Mouse (Mus musculus) limb, embryonic 13.5 days (tissue): Measurements from ENCODE around the gene Fbxo21. TPM values are rescaled to one million over a fixed set of nuclear protein-coding genes. Genes with fewer than 3 reads are reported as not detected.

Source experiments
- ATAC-seq: fragments of 200-750 bp; cut with Nextera tagmentation; 2 replicates; pipeline ENCODE4 v1.8.0; 2017; ENCODE audit warnings: low read depth, moderate number of reproducible peaks, moderate TSS enrichment; ENCODE audit not compliant: low FRiP score
- H3K27ac ChIP-seq: fragments of 300-500 bp; sonication (generic); 2 replicates; pipeline ENCODE4 v1.5.1; 2015; ENCODE audit warnings: inconsistent platforms, mild to moderate bottlenecking, moderate library complexity
- H3K27me3 ChIP-seq: fragments of 300-500 bp; sonication (generic); 2 replicates; pipeline ENCODE4 v1.6.1; 2015; ENCODE audit warnings: mild to moderate bottlenecking, inconsistent platforms
- H3K36me3 ChIP-seq: fragments of 300-500 bp; sonication (generic); 2 replicates; pipeline ENCODE4 v1.6.1; 2015; ENCODE audit warnings: inconsistent platforms, mild to moderate bottlenecking, moderate library complexity
- H3K4me1 ChIP-seq: fragments of 300-500 bp; sonication (generic); 2 replicates; pipeline ENCODE4 v1.6.1; 2015; ENCODE audit warnings: inconsistent platforms
- H3K4me2 ChIP-seq: fragments of 300-500 bp; sonication (generic); replicated peaks from 2 replicates; pipeline ENCODE4 v1.6.1; 2015; ENCODE audit warnings: inconsistent platforms, mild to moderate bottlenecking, moderate library complexity
- H3K4me3 ChIP-seq: fragments of 300-500 bp; sonication (generic); 2 replicates; pipeline ENCODE4 v1.5.1; 2015; ENCODE audit warnings: moderate library complexity, mild to moderate bottlenecking, inconsistent platforms
- H3K9ac ChIP-seq: fragments of 300-500 bp; sonication (generic); 2 replicates; pipeline ENCODE4 v1.6.1; 2015; ENCODE audit warnings: mild to moderate bottlenecking, inconsistent platforms
- H3K9me3 ChIP-seq: fragments of 300-500 bp; sonication (generic); 2 replicates; pipeline ENCODE4 v1.6.1; 2016; ENCODE audit warnings: inconsistent platforms
- WGBS: fragments of 180-500 bp; shearing (Covaris S2); methylation state at CpG from one replicate; pipeline ENCODE4 v1.1.7; 2015; 5-methylcytosine and 5-hydroxymethylcytosine counted together
- polyA plus RNA-seq: library from polyadenylated mRNA; unstranded; fragments of >200 nt; fragmentation: Nextera tagmentation; extraction: Ambion mirVana; gene quantifications from 2 replicates; pipeline ENCODE4 v1.2.1, GENCODE M21; 2015

Gene Fbxo21
- polyA plus RNA-seq, 1 experiment from 2014 or later = 70.1 TPM

DNA sequence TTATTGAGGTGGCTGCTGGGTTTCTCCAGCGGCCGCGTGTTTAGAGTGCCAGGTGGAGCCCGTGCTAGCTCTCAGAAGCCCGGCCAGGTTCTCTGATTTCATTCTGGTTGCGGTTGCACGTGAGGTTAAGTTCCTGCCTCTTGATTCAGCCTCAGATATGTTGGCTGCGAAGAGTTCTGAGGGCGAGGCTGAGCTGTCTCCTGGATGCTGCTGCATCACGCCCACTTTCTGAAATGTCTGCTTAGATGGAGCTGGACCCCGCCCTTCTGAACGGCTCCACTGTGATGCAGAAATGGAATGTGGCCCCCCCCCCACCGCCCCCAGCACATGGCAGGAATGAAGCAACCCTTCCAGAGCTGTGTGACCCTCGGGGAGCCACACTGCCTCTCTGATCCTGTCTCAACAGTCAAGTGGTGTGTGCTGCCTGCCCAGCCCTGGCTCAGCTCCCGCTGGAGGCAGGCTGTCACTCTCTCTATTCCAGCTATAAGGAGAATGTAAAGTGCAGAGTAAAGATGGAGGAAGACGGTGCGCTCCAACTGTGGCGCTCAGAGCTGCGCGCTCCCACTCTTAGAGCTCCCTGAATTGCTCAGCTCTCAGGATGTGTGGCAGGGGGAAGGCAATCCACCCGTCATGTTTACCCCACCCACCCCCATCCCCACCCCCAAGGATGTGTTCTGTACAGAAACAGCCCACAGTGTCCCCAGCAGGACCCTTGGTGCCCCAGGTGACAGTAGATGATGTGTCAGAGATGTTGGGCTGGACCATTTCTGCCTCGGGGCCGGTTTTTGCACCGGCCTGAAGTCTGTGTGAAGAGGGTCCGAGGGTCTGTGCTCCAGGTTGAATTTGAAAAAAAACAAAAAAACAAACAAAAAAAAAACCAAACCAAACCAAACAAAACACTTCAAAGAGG is 60.6 kb downstream of the Fbxo21 start:
- H3K27me3 ChIP-seq = no peaks in the 10 kb centered on the region
- ATAC-seq = no peak
- no peak overlapping the region for H3K9ac ChIP-seq
- H3K27ac ChIP-seq = no peak overlapping the region
- no peaks in the 10 kb centered on the region for H3K36me3 ChIP-seq
- no peak overlapping the region for H3K4me3 ChIP-seq
- peaks cover 11% of the 10 kb centered on the region for H3K9me3 ChIP-seq
- peak overlapping the region; percentile 38 for H3K4me2 ChIP-seq
- WGBS = 35% methylated on average over 25 of the region's 25 CpGs
- H3K4me1 ChIP-seq = peaks cover 15% of the 10 kb centered on the region

DNA sequence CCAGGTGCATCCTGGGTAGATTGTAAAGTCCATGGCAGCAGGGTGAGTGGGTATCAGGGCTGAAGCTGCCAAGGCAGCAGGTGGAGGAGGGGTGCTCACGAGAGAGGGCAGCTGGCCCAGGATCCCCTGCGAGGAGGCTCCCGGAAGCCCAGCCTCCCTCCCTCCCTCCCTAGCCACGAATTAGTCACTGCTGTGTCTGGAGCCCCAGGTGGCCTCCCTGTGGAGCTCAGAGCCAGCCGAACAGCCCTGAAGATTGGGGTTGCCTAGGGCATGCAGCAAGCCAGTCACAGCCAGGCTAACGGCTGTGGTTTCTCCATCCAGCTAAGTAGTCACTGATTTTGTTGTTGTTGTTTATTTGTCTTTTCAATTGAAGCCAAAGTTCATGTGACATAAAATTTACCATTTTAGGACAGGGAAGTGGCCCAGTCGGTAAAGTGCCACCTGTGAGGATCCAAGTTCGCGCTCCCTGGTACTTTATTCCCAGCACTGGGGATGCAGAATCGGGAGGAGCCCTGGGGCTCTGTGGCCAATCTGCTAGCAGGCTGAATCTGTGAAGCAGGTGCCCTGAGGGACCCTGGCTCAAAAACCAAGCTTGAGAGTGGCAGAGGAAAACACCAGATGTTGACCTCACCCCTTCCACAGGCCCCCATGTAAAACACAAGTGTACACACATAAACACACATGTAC is 61.4 kb downstream of the Fbxo21 start:
- Histone ChIP-seq H3K9ac (no peak overlapping the region), H3K4me2 (peak overlapping the region; percentile 38), H3K4me3 (no peak overlapping the region), H3K27ac (no peak overlapping the region), H3K4me1 (peaks cover 15% of the 10 kb centered on the region), H3K27me3 (no peaks in the 10 kb centered on the region), H3K36me3 (no peaks in the 10 kb centered on the region), H3K9me3 (peaks cover 11% of the 10 kb centered on the region)
- ATAC-seq = no peak
- WGBS = 11% methylated on average over 9 of the region's 10 CpGs

DNA sequence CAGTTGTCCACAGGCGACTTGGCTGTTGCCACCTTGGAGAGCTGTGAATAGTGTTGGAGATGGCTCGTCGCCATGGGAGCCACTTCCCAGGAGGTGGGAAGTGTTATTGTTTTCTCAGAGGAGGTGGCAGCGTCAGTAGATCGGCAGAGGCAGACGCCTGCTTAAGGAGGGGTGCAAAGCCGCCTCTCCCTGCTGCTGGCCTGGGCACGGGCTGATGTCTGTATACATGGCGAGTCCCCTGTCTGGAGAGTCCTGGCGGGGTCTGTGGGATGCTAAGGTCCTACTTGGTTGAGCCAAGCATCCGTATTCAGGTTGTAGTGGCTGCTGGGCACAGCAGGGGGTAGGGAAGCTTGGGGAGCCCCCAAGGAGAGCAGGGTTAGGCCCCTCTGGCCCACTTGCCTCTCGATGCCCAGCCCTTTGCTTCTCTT is 62.7 kb downstream of the Fbxo21 start:
- Histone ChIP-seq H3K9me3 (peaks cover 11% of the 10 kb centered on the region), H3K27ac (no peak overlapping the region), H3K36me3 (no peaks in the 10 kb centered on the region), H3K4me3 (no peak overlapping the region), H3K9ac (no peak overlapping the region), H3K4me2 (no peak overlapping the region), H3K4me1 (peaks cover 15% of the 10 kb centered on the region), H3K27me3 (no peaks in the 10 kb centered on the region)
- WGBS = 37% methylated on average over 12 of the region's 12 CpGs
- no peak for ATAC-seq

DNA sequence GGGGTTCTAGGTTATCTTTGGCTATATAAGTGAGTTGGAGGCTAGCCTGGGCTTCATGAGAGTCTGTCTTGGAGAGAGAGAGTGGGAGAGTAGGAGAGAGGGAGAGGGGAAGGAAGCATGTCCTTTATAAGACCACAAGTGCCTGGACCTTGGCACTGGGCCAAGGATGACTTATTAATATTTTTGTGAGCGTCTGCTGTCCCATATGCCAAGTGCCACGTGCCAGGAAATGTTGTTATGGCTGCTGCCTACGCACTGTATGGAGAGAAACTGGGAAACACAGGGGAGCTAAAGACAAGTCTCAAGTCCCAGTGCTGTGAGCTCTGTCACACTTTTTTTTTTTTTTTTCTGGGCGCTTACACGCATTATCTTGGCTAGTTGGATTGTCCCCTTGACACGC is 66.1 kb downstream of the Fbxo21 start:
- Histone ChIP-seq H3K4me1 (peaks cover 6% of the 10 kb centered on the region), H3K9me3 (no peaks in the 10 kb centered on the region), H3K4me3 (no peak overlapping the region), H3K4me2 (no peak overlapping the region), H3K27ac (no peak overlapping the region), H3K27me3 (no peaks in the 10 kb centered on the region), H3K9ac (no peak overlapping the region), H3K36me3 (no peaks in the 10 kb centered on the region)
- ATAC-seq = no peak
- WGBS = 83% methylated on average over 6 of the region's 6 CpGs

DNA sequence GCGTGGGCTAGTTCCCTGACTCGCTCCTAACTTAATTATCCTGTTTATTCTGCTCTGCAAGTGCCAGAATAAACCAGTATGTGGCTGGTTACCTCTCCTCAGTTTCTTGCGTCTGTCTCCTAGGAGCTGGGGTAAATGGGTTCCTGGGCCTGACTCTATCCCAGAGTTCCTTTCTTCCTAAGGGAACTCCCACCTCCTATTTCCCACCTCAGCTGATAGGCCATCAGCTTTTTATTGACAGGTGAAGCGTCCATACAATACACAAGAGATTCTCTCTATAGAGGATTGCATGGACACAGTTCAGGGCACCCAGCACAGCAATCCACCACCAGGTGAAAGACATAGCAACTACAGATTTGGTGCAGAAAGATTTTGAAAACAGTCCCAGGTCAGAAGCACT is 67.2 kb downstream of the Fbxo21 start:
- H3K4me2 ChIP-seq = no peak overlapping the region
- no peaks in the 10 kb centered on the region for H3K4me1 ChIP-seq
- H3K4me3 ChIP-seq = no peak overlapping the region
- WGBS = 86% methylated on average over 4 of the region's 4 CpGs
- no peak overlapping the region for H3K27ac ChIP-seq
- H3K36me3 ChIP-seq = no peaks in the 10 kb centered on the region
- H3K27me3 ChIP-seq = no peaks in the 10 kb centered on the region
- H3K9me3 ChIP-seq = no peaks in the 10 kb centered on the region
- no peak overlapping the region for H3K9ac ChIP-seq
- no peak for ATAC-seq

DNA sequence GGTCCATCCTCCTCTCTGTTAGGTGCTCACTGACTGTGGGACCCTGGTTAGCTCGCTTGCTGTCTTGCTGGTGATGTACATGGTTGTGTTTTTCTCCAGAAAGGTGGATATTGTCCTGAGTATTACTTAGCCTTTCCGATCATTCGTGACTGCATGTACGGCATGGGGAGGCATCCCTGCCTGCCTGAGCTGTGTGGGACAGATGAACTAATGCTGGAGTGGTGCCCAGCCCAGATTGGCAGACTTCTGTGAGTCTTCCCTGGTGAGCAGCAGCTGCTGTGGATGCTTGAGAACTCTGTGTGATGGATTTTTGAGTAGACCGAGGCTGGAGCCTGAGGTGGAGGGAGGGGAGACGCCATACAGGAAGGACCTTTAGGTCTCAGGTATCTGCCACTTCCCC is 68.4 kb downstream of the Fbxo21 start:
- Histone ChIP-seq H3K4me1 (no peaks in the 10 kb centered on the region), H3K4me3 (no peak overlapping the region), H3K4me2 (no peak overlapping the region), H3K27me3 (no peaks in the 10 kb centered on the region), H3K36me3 (no peaks in the 10 kb centered on the region), H3K9ac (no peak overlapping the region), H3K27ac (no peak overlapping the region), H3K9me3 (no peaks in the 10 kb centered on the region)
- 83% methylated on average over 6 of the region's 6 CpGs for WGBS
- no peak for ATAC-seq

DNA sequence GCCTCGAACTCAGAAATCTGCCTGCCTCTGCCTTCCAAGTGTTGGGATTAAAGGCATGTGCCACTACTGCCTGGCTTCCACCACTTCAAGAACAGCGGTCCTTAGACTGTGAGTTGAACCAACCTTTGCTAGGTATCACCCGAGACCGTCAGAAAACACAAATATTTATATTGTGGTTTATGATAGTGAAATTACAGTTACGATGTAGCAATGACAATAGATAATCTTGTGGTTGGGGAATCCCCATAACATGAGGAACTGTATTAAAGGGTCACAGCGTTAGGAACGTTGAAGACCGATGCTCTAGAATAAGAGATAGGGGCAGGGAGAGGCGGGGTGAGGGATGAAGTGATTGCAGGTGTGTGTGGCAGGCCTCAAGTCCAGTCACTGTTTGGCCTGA is 68.9 kb downstream of the Fbxo21 start:
- Histone ChIP-seq H3K27me3 (no peaks in the 10 kb centered on the region), H3K27ac (no peak overlapping the region), H3K4me2 (no peak overlapping the region), H3K4me3 (no peak overlapping the region), H3K9ac (no peak overlapping the region), H3K36me3 (no peaks in the 10 kb centered on the region), H3K4me1 (no peaks in the 10 kb centered on the region), H3K9me3 (no peaks in the 10 kb centered on the region)
- no peak for ATAC-seq
- 92% methylated on average over 9 of the region's 9 CpGs for WGBS

DNA sequence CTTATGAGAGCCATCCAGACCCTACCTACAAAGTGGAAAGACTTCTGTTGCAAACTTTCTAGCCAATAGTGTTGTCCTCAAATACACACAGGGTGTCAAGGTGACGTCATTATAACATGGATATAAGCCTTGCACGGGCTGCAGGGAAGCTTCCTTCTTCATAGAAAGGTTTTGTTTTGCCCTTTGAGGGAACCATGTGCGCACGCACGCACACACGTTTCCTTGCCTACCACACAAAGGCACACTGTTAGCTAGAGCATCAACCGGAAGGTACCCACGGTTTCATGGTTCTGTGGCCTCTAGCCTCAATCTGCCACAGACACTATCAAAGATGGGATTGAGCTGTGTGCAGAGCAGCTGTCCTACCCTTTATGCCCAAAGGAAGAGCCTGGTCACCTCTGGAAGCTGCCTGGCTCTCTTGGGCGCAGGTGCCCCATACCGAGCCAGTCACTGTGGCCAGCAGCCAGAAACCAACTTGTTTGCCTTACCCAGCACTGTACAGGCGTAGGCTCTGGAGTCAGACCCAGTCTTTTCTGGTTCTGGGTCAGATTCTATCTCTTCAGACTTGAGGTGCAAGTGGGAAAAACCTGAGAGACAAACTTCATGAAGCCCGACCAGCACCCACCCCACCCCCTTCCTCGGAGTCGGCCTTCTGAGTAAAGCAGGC is 70.7 kb downstream of the Fbxo21 start:
- no peaks in the 10 kb centered on the region for H3K9me3 ChIP-seq
- WGBS = 87% methylated on average over 14 of the region's 14 CpGs
- ATAC-seq = no peak

DNA sequence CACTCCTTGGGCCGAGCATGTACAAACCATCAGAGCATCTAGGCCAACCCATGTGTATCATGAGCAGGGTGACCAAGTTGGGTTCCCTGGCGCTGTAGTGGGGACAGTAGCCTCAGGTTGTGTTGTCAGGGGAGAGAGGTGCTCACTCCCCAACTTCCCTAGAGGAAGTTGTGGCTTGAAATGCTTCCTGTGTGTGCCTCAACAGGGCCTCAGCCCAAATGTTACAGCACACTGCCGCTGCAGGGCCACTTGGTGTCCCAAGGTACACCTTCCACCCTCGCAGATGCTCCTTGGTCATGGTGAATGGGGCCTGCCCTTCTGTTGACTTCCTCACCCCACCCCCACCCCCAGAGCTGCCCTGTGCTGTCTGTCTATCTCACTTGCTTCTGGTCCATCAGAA is 71.9 kb downstream of the Fbxo21 start:
- H3K36me3 ChIP-seq = no peaks in the 10 kb centered on the region
- no peak overlapping the region for H3K4me3 ChIP-seq
- H3K4me1 ChIP-seq = no peaks in the 10 kb centered on the region
- H3K27me3 ChIP-seq = no peaks in the 10 kb centered on the region
- H3K9ac ChIP-seq = no peak overlapping the region
- H3K4me2 ChIP-seq = no peak overlapping the region
- WGBS = 77% methylated on average over 4 of the region's 4 CpGs
- H3K27ac ChIP-seq = no peak overlapping the region
- H3K9me3 ChIP-seq = no peaks in the 10 kb centered on the region
- no peak for ATAC-seq

More for the DNA sequence above, 70.7 kb downstream of the Fbxo21 start:
- Histone ChIP-seq H3K4me3 (no peak overlapping the region), H3K27ac (no peak overlapping the region), H3K9ac (no peak overlapping the region), H3K27me3 (no peaks in the 10 kb centered on the region), H3K4me2 (no peak overlapping the region), H3K4me1 (no peaks in the 10 kb centered on the region), H3K36me3 (no peaks in the 10 kb centered on the region)

DNA sequence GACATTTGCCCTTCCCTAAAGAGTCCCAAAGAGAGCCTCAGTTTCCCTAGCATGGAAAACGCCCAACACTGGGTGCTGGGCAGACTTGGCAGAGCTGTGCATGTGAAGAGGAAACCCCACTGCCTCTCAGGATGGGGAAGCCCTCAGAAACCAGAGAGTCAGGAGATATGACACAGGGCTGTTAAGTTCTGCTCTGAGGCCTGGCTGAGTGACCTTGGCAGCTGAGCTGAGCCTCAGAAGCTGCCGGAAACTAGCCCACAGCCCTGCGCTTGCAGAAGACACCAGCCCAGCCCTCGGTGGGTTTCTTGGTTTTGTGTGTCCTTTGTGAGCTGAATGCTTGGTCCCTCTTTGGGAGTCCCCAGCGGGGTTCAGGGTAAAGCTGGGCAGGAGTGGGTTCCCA is 72.4 kb downstream of the Fbxo21 start:
- WGBS = 77% methylated on average over 5 of the region's 5 CpGs
- no peak overlapping the region for H3K27ac ChIP-seq
- H3K9ac ChIP-seq = no peak overlapping the region
- ATAC-seq = no peak
- H3K27me3 ChIP-seq = no peaks in the 10 kb centered on the region
- H3K36me3 ChIP-seq = no peaks in the 10 kb centered on the region
- H3K4me2 ChIP-seq = no peak overlapping the region
- H3K4me3 ChIP-seq = no peak overlapping the region
- no peaks in the 10 kb centered on the region for H3K4me1 ChIP-seq
- no peaks in the 10 kb centered on the region for H3K9me3 ChIP-seq

DNA sequence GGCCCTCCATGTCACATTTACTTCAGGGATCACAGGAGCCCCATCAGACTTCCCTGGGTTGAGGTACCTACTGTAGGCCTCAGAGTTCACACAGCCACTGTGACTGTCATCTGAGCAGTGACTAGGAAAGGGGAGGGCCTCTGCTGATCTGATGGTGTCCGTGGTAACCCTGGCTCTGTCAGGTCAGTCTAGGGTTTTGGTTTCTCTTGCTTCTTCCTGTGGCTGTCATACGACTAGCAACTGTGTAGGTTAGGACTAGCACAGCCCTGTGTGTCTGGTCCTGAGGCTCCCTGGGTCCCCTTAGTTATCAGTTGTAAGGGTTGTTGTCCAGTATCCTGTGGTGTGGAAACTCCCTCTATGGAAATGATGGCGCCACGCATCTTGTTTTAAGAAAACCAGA is 74.2 kb downstream of the Fbxo21 start:
- H3K9ac ChIP-seq = no peak overlapping the region
- H3K27ac ChIP-seq = no peak overlapping the region
- ATAC-seq = no peak
- no peaks in the 10 kb centered on the region; the same call in 1 of the 2 replicates for H3K27me3 ChIP-seq
- no peaks in the 10 kb centered on the region for H3K9me3 ChIP-seq
- 74% methylated on average over 4 of the region's 4 CpGs for WGBS
- H3K4me2 ChIP-seq = no peak overlapping the region
- no peak overlapping the region for H3K4me3 ChIP-seq
- no peaks in the 10 kb centered on the region for H3K36me3 ChIP-seq
- H3K4me1 ChIP-seq = no peaks in the 10 kb centered on the region

DNA sequence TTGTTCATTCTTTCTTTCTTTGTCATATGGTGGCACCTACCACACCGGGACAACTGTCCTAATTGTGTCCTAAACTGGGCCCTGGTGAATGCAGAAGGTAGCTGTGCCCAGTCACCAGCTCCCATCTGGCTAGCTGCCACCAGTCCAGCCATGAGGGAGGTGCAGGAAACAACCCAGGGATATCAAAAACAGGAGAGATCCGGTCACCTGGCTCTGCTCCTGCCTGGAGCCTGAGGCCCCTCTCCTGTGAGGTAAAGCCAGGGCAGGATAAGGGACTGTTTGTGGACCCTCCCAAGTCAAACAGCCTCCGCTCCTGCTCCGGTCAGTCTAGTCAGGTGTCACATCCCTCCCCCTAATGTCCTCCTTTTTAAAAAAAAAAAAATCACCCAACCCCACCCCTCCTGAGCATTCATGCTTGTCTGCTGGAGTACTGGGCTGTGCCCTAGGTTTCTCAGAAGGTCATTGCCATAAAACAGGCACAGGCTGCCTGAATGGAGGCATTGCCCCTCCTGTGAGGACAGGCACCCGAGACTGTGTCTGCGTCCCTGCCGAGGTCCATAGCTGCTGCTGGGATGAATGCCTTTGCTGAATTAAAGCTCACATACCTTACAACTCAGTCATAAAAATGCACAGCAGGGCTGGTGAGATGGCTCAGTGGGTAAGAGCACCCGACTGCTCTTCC is 75.6 kb downstream of the Fbxo21 start:
- Histone ChIP-seq H3K27ac (no peak overlapping the region), H3K27me3 (no peaks in the 10 kb centered on the region; the same call in 1 of the 2 replicates), H3K9me3 (no peaks in the 10 kb centered on the region), H3K36me3 (no peaks in the 10 kb centered on the region), H3K4me3 (no peak overlapping the region), H3K9ac (no peak overlapping the region), H3K4me1 (peaks cover 5% of the 10 kb centered on the region), H3K4me2 (no peak overlapping the region)
- ATAC-seq = no peak
- 64% methylated on average over 8 of the region's 8 CpGs for WGBS
